Mouse (Mus musculus) fibroblast of lung, adult 2 months (primary cell): ENCODE measurements around the gene Fam126b.
"Not testable (repeated sequence)": the region's sequence is repeated elsewhere in the genome, so short reads cannot be mapped to it uniquely, and the experiment has no call there.

ENCODE experiments used
- DNase-seq: peaks from one replicate; pipeline ENCODE4 v3.0.0-alpha.2; 2011; ENCODE audit warnings: low read depth

Gene Fam126b

DNA sequence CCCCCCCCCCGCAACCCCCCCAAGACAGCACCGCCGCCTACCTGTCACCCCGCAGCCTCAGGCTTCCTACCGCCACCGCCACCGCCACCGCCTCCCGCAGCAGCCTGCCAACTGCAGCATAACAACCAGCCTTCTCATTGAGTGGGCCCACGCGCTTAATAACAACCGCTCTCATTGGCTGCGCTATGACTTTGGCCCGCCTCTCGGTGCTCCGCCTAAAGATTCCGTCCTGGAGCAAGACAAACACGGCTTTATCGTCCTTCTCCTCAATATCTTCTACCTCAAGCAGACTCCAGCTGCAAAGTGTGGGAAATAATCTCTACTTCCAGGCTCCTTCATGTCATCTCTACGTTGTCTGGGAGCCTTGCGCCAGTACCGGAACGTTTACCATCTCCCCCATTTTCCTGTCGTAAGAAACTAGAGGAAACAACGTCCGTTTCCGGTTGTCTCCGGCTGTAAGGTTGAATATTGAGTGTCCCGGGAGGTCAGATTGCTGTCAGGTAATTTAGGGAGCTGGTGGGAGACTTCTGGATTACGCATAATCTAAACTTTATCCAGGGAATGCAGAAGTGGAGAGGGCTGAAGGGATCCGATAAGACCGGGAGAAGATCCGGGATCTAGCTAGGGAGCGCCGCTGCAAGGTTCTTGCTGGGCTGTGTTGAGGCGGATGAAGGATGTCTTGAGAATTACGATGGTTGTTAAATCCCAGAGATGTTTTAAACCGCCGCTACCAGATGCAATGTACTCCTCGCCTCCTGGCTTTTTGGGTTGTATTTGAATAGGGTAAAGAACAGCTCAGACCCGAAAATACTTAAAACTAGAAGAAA is at the start of gene Fam126b, which contains the start of gene Ndufb3:
TSS of gene Fam126b (minus strand) at position 153 of the 827 bp plus-strand sequence.
TSS of gene Ndufb3 (plus strand) at position 214 of the 827 bp plus-strand sequence.
- DNase-seq = peak; percentile 62

GRCm38 (mm10) chr1:58628847-58629246 is 42.7 kb upstream of the Fam126b start:
- not testable (repeated sequence) for DNase-seq

GRCm38 (mm10) chr1:58621996-58622748 is 36.0 kb upstream of the Fam126b start:
- no peak for DNase-seq

DNA sequence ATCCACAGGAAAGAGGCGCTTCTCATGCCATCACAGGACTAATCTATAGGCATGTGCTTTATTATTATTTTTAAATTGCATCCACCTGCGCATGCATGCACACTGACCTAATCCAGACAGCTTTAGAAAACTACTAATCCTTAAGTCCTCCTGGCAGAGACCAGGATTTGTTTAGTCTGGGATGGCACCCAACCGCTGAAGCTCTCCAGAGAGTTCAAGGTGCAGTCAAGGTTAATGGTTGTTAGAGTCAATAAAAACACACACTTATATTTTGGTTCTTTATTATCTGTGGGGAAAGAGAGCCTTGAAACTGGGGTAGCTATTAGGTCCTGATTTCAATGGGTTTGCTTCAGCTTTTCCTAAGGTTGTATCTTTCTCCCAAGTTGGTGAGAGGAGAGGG is 35.1 kb upstream of the Fam126b start:
- DNase-seq = no peak

- no peak for DNase-seq
These were observed 32.6 kb upstream of the Fam126b start for GRCm38 (mm10) chr1:58618766-58619165.

GRCm38 (mm10) chr1:58617978-58618668 is 32.0 kb upstream of the Fam126b start:
- DNase-seq = no peak

GRCm38 (mm10) chr1:58617076-58617475 is 31.0 kb upstream of the Fam126b start:
- no peak for DNase-seq

DNA sequence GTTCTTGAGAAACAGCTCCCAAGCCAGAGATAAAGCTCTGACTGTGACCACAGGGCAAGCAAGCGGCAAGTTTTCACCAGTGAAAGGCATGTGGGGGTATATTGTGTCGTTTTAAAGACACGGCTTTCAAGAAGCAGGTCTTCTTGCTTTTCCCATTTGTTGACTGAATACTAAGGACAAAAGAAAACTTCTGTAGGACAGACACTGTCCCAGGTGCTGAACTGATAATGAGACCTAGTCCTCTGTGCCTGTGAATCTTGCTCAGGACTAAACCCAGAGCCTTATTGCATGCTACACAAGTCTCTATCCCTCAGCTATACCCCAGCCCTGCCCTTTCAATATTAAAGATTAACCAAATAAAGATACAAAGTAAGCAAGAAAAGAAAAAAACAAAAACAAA is 30.1 kb upstream of the Fam126b start:
- no peak for DNase-seq

DNA sequence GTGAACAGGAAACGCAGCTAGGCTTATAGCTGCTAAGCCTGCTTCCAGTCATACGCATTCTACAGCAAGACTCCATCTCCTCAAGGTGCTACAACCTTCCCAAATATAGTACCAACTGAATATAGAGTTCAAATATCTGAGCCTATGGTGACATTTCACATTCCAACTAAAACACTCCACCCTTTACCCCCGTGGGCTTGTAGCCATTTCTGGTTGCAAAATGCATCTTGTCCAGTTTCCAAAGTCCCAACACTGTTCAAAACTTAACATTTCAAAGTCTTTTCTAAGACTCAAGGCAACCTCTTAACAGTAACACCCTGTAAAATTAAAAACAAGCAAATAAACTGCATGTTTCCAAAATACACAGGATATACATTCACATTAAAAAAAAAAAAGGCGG is 29.0 kb upstream of the Fam126b start:
- no peak for DNase-seq

DNA sequence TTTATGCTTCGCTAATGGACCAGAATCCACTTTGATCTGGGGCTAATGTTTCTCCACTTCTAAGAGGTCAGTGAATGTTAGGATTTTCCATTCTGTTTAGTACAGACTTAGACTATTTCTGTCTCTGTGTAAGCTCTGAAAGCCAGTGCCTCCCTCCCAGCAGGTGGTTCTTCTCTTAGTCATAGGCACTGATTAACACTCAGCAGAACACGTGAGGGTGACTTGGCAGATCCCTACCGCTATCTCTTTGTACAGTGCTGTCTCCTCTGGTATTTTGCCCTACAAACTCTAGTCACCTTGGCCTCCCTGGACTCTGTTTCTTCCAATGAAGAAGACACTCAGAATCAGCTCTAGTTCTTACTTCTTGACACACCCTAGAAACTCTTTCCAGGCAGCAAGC is 28.3 kb upstream of the Fam126b start:
- DNase-seq = no peak

DNA sequence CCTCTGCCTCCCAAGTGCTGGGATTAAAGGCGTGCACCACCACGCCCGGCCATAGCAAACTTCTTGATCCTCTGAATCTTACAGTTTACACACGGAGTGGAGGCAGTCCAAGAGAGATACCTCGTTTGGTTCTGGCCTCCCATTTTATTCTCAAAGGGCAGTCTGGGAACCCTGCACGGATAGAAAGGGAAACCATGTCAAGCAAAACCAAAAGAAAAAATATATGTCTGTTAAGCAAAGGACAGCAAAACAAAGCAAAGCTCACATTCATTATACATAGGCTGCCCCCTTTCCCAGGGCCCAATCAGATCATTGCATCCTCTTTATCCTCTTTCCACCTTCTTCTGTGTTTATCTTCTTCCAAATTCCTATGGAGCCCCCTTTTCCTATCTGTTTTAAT is 27.7 kb upstream of the Fam126b start:
- DNase-seq = no peak

- no peak for DNase-seq
These were observed 24.5 kb upstream of the Fam126b start for GRCm38 (mm10) chr1:58610611-58611010.

GRCm38 (mm10) chr1:58610166-58610565 is 24.0 kb upstream of the Fam126b start:
- DNase-seq = no peak

DNA sequence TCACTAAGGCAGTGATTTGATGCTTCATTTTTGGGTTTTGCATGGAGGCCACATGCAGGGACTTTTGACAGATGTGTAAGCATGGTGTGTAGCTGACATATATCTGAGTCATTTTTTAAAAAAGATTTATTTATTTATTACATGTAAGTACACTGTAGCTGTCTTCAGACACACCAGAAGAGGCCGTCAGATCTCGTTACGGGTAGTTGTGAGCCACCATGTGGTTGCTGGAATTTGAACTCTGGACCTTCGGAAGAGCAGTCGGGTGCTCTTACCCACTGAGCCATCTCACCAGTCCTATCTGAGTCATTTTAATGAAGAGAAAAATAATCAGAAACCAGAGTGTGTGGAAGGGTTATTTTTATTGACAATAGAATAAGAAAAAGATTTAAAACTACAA is 23.5 kb upstream of the Fam126b start:
- DNase-seq = not testable (repeated sequence)

GRCm38 (mm10) chr1:58603738-58604137 is 17.6 kb upstream of the Fam126b start:
- no peak for DNase-seq

DNA sequence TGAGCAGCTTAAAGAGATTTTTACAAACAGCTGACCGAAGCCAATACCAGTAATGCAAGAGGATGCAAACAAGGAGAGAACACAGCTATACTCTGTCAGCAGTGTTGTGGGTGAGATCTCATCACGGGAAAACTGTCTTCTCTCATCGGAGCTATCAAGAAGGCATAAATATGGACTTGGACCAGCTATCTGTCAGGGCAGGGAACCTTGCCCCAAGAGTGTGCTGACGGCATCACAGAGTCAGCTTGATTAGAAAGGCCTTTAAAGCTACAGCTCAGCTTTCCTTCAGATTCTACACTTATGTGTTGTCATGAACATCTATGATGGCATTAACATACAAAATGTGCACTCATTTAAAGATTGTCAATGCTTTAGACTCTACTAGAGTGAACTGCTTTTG is 16.6 kb upstream of the Fam126b start:
- no peak for DNase-seq

GRCm38 (mm10) chr1:58587491-58587890 is 1.4 kb upstream of the Fam126b start:
- DNase-seq = no peak

DNA sequence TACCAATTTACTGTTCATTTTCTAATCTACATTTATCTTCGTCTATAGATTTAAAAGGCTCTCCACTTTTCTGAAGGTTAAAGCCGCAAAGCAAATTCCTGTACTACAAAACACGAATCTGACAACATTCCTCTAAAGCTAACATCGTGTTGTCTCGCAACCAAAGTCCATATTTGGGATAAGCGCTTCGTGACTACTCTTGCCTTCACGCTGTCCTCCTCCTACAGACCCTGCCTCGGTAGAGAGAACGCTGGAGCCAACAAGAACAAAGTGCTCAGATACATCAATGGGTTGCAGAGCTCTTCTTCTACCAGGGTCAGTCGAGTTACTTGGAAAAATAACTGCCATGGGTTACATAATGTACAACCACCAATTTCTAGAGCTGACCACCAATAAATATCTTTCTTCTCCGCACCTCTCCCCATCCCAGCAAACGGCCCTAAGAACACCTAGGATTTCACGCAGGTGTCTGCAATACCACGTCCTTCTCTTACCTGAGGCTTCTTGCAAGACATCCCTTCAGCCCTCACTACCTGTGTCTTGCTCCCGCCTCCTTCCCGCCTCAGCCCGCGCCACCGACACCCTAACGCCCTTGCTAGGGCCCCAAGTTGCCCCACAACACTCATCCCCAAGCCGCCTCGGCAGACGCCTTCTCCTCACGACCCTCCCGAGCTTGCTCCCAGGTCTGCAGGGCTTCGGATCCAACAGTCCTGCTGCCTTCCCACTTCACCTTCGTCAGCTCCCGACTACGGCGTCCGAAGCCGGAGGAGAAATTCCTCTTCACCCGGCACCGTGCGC is 551 bp downstream of the Fam126b start:
- DNase-seq = no peak

DNA sequence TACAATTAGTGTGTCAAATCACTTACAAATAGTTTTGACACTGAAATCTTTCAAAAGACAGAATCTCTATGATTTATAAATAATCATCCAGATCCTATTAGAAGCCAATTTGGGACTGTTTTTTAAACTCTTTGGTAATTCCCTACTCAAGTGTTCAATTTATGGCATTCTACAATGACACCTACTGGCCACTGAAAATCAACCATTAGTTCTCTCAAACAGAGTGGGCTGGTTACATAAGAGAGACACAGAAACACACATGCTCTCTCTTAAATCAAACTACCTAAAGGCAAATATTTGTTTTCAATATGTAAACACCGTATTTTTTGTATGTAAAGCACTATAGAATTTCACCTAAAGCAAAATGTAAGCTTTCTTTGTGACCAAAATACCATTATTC is 1.9 kb downstream of the Fam126b start:
- no peak for DNase-seq

- DNase-seq = no peak
These were observed 3.5 kb downstream of the Fam126b start for GRCm38 (mm10) chr1:58582611-58583010.

- no peak for DNase-seq
These were observed 6.9 kb downstream of the Fam126b start for GRCm38 (mm10) chr1:58579179-58579578.

DNA sequence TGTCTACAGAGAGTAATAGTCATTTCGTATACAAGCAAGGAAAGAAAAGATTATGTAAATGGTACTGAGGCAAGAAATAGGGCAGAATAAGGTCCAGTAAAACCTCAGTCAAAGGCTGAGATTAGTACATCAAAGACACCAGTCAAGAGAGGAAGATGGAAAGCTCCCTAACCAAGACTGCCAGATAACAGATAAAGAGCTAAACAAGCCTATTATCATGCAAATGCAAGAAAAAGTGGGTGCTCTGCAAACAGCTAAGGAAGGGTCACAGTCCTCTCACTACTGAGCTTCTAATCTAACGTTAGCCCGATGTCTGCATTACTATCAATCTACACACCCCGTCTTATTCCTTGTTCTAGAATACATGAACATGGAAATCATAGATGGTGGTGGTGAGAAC is 15.7 kb downstream of the Fam126b start:
- no peak for DNase-seq
